Mouse (Mus musculus) ES-Bruce4 (cell line): ENCODE data around the gene Cyth3.

ENCODE experiments used
- CTCF ChIP-seq: IDR thresholded peaks from one replicate; pipeline ENCODE4 v1.8.1; 2011; ENCODE audit warnings: low read depth, low read length
- EP300 ChIP-seq: IDR thresholded peaks from 2 replicates; pipeline ENCODE4 v1.6.1; 2011; ENCODE audit warnings: low read depth, low read length; ENCODE audit not compliant: insufficient read depth

- TF ChIP-seq EP300, result no peak
- no peak for TF ChIP-seq CTCF
Observed at GRCm38 (mm10) chr5:143641503-143641902, 19.3 kb downstream of the Cyth3 start.
